Mouse (Mus musculus) forebrain, embryonic 10.5 days (tissue): ENCODE measurements around the gene Gpcpd1. TPM values are rescaled to one million over a fixed set of nuclear protein-coding genes. Genes with fewer than 3 reads are reported as not detected.

Source experiments
- DNase-seq: peaks from one replicate; pipeline ENCODE4 v3.0.0-alpha.2; 2017; ENCODE audit warnings: low spot score; ENCODE audit errors: extremely low spot score
- H3K27ac ChIP-seq: fragments of 300-500 bp; sonication (generic); 2 replicates; pipeline ENCODE4 v1.5.1; 2016; ENCODE audit warnings: mild to moderate bottlenecking
- H3K27me3 ChIP-seq: fragments of 300-500 bp; sonication (generic); 2 replicates; pipeline ENCODE4 v1.6.1; 2016; ENCODE audit warnings: mild to moderate bottlenecking; ENCODE audit not compliant: poor library complexity, severe bottlenecking
- H3K36me3 ChIP-seq: fragments of 300-500 bp; sonication (generic); replicated peaks from 2 replicates; pipeline ENCODE4 v1.6.1; 2016; ENCODE audit warnings: mild to moderate bottlenecking, moderate library complexity
- H3K4me1 ChIP-seq: fragments of 300-500 bp; sonication (generic); 2 replicates; pipeline ENCODE4 v1.6.1; 2016
- H3K4me3 ChIP-seq: fragments of 300-500 bp; sonication (generic); 2 replicates; pipeline ENCODE4 v1.5.1; 2016; ENCODE audit warnings: mild to moderate bottlenecking, moderate library complexity
- H3K9me3 ChIP-seq: fragments of 300-500 bp; sonication (generic); 2 replicates; pipeline ENCODE4 v1.6.1; 2016; ENCODE audit warnings: mild to moderate bottlenecking, moderate library complexity
- WGBS: fragments of 180-500 bp; shearing (Covaris S2); methylation state at CpG from one replicate; pipeline ENCODE4 v1.1.7; 2016; 5-methylcytosine and 5-hydroxymethylcytosine counted together
- polyA plus RNA-seq: library from polyadenylated mRNA; unstranded; fragments of >200 nt; fragmentation: Nextera tagmentation; extraction: Ambion mirVana; gene quantifications from 2 replicates; pipeline ENCODE4 v1.2.1, GENCODE M21; 2016

Gpcpd1 gene
- polyA plus RNA-seq, 1 experiment from 2014 or later = 31.7 TPM

GRCm38 (mm10) chr2:132512051-132512976 is 75.2 kb downstream of the Gpcpd1 start:
- WGBS = 54% methylated on average over 19 of the region's 19 CpGs
- no peaks in the 10 kb centered on the region for H3K36me3 ChIP-seq
- DNase-seq = peak; percentile 13
- H3K9me3 ChIP-seq = no peaks in the 10 kb centered on the region
- H3K27ac ChIP-seq = 0 out of 2 replicates have a peak overlapping the region, but pooled peaks have one; percentile 16
- no peak overlapping the region for H3K4me3 ChIP-seq
- peaks cover 11% of the 10 kb centered on the region for H3K4me1 ChIP-seq
- no peaks in the 10 kb centered on the region for H3K27me3 ChIP-seq

GRCm38 (mm10) chr2:132511011-132511818 is 76.3 kb downstream of the Gpcpd1 start:
- DNase-seq = no peak
- no peaks in the 10 kb centered on the region for H3K9me3 ChIP-seq

GRCm38 (mm10) chr2:132509714-132510113 is 77.8 kb downstream of the Gpcpd1 start:
- 93% methylated on average over 1 of the region's 1 CpGs for WGBS
- Histone ChIP-seq H3K27me3 (no peaks in the 10 kb centered on the region), H3K4me1 (peaks cover 15% of the 10 kb centered on the region), H3K4me3 (no peak overlapping the region), H3K36me3 (no peaks in the 10 kb centered on the region), H3K9me3 (no peaks in the 10 kb centered on the region), H3K27ac (no peak overlapping the region)
- DNase-seq = no peak

More at GRCm38 (mm10) chr2:132511011-132511818, 76.3 kb downstream of the Gpcpd1 start:
- WGBS = 93% methylated on average over 5 of the region's 7 CpGs
- Histone ChIP-seq H3K4me1 (peaks cover 15% of the 10 kb centered on the region), H3K36me3 (no peaks in the 10 kb centered on the region), H3K27me3 (no peaks in the 10 kb centered on the region), H3K27ac (no peak overlapping the region), H3K4me3 (no peak overlapping the region)

GRCm38 (mm10) chr2:132509261-132509660 is 78.3 kb downstream of the Gpcpd1 start:
- Histone ChIP-seq H3K27ac (no peak overlapping the region), H3K27me3 (no peaks in the 10 kb centered on the region), H3K4me1 (peaks cover 15% of the 10 kb centered on the region), H3K9me3 (no peaks in the 10 kb centered on the region), H3K36me3 (no peaks in the 10 kb centered on the region), H3K4me3 (no peak overlapping the region)
- 86% methylated on average over 9 of the region's 9 CpGs for WGBS
- DNase-seq = no peak

- Histone ChIP-seq H3K27me3 (no peaks in the 10 kb centered on the region), H3K4me3 (no peak overlapping the region), H3K9me3 (no peaks in the 10 kb centered on the region), H3K4me1 (peaks cover 10% of the 10 kb centered on the region), H3K36me3 (no peaks in the 10 kb centered on the region), H3K27ac (no peak overlapping the region)
- no peak for DNase-seq
- 61% methylated on average over 6 of the region's 6 CpGs for WGBS
Observed at GRCm38 (mm10) chr2:132507521-132507920, 80.0 kb downstream of the Gpcpd1 start.

- no peak for DNase-seq
- Histone ChIP-seq H3K27me3 (no peaks in the 10 kb centered on the region), H3K4me3 (no peak overlapping the region), H3K27ac (no peak overlapping the region), H3K9me3 (no peaks in the 10 kb centered on the region), H3K4me1 (peaks cover 7% of the 10 kb centered on the region; the same call in 1 of the 2 replicates), H3K36me3 (no peaks in the 10 kb centered on the region)
- WGBS = 46% methylated on average over 14 of the region's 14 CpGs
Observed at GRCm38 (mm10) chr2:132507091-132507490, 80.4 kb downstream of the Gpcpd1 start.

GRCm38 (mm10) chr2:132505828-132506227 is 81.7 kb downstream of the Gpcpd1 start:
- DNase-seq = no peak
- no peaks in the 10 kb centered on the region for H3K9me3 ChIP-seq
- 90% methylated on average over 6 of the region's 6 CpGs for WGBS
- H3K27me3 ChIP-seq = no peaks in the 10 kb centered on the region
- no peak overlapping the region for H3K27ac ChIP-seq
- peaks cover 7% of the 10 kb centered on the region; the same call in 1 of the 2 replicates for H3K4me1 ChIP-seq
- H3K4me3 ChIP-seq = no peak overlapping the region
- H3K36me3 ChIP-seq = no peaks in the 10 kb centered on the region

- no peak for DNase-seq
- Histone ChIP-seq H3K36me3 (no peaks in the 10 kb centered on the region), H3K27ac (no peak overlapping the region), H3K4me1 (no peaks in the 10 kb centered on the region), H3K4me3 (no peak overlapping the region), H3K27me3 (no peaks in the 10 kb centered on the region), H3K9me3 (no peaks in the 10 kb centered on the region)
- WGBS = 91% methylated on average over 3 of the region's 3 CpGs
Observed at GRCm38 (mm10) chr2:132498344-132498743, 89.2 kb downstream of the Gpcpd1 start.

GRCm38 (mm10) chr2:132497412-132498135 is 90.0 kb downstream of the Gpcpd1 start:
- Histone ChIP-seq H3K9me3 (no peaks in the 10 kb centered on the region), H3K4me3 (no peak overlapping the region), H3K27me3 (no peaks in the 10 kb centered on the region), H3K27ac (no peak overlapping the region), H3K36me3 (no peaks in the 10 kb centered on the region), H3K4me1 (no peaks in the 10 kb centered on the region)
- no peak for DNase-seq
- 91% methylated on average over 7 of the region's 7 CpGs for WGBS

- Histone ChIP-seq H3K27me3 (no peaks in the 10 kb centered on the region), H3K36me3 (no peaks in the 10 kb centered on the region), H3K4me1 (no peaks in the 10 kb centered on the region), H3K4me3 (no peak overlapping the region), H3K9me3 (no peaks in the 10 kb centered on the region), H3K27ac (no peak overlapping the region)
- DNase-seq = no peak
- 86% methylated on average over 4 of the region's 4 CpGs for whole genome bisulfite sequencing
Observed at GRCm38 (mm10) chr2:132493184-132493583, 94.3 kb downstream of the Gpcpd1 start.

- WGBS = 0% methylated on average over 1 of the region's 1 CpGs
- Histone ChIP-seq H3K4me3 (no peak overlapping the region), H3K27ac (no peak overlapping the region), H3K36me3 (no peaks in the 10 kb centered on the region), H3K27me3 (0 out of 2 replicates have a peak, but pooled peaks cover 4% of the 10 kb centered on the region), H3K4me1 (no peaks in the 10 kb centered on the region), H3K9me3 (no peaks in the 10 kb centered on the region)
- DNase-seq = peak; percentile 39
Observed at GRCm38 (mm10) chr2:132485454-132485853, 102.1 kb downstream of the Gpcpd1 start.

GRCm38 (mm10) chr2:132481547-132481946 is 106.0 kb downstream of the Gpcpd1 start:
- no peak overlapping the region for H3K27ac ChIP-seq
- WGBS = 88% methylated on average over 3 of the region's 3 CpGs
- no peaks in the 10 kb centered on the region for H3K4me1 ChIP-seq
- H3K9me3 ChIP-seq = no peaks in the 10 kb centered on the region
- H3K27me3 ChIP-seq = 0 out of 2 replicates have a peak, but pooled peaks cover 4% of the 10 kb centered on the region
- no peak overlapping the region for H3K4me3 ChIP-seq
- no peak for DNase-seq
- no peaks in the 10 kb centered on the region for H3K36me3 ChIP-seq
